Mouse (Mus musculus): ENCODE data around the gene Fstl1.

Fstl1 gene

DNA sequence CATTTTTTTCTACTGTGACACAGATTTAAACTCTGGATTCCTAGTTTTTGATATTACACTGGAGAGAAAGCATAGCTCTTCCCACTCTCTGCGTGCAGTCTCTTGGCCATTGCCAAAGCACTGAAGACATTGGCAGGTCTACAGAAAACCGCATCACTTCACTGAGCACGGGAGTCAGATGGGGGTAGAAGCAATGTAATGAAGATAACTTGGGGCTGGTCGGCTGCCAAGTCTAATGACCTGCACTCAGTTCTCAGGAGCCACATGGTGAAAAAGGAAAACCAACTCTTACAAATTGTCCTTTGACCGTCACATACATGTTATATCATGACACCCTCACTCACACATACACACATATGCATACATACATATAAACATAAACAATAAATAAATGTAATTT, 47.3 kb downstream of the Fstl1 start:
- no peak for DNase-seq (ENCODE audit: low spot score)

DNA sequence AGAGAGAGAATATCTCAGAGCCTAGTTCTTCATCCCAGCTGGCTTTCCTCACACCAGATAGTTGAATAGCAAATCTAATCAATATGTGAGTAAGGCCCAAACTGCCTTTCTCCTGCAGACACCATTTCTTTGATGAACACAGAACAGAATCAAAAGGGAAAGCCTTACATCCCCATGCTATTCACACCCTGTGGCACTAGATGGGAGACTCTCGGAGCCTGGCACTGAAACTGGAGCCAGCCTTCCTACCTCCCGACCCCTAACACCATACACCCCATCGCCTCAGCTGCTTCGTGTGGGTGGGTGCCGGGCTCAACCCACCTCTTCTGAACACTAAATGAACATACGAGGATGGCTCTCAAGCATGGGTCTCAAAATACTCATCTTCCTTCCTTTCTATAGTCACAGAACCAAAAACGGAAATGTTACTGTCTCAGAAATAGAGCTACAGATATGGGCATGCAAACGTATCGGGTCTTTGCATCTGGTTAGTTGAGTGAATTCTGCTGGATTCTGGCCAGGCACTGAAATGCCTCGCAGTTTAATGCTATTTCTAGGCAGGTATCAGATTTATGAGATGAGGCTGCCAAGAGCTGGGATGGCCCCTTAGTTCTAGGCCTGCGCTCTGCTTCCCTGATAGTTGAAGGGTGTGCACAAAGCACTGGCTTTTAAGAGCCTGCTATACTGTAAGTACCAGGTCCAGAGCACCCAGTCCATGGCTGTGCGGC, 48.3 kb downstream of the Fstl1 start:
- no peak for DNase-seq (ENCODE audit: low spot score)

GRCm38 (mm10) chr16:37826286-37826685, 49.6 kb downstream of the Fstl1 start:
- DNase-seq (ENCODE audit: low spot score): no peak

GRCm38 (mm10) chr16:37831041-37831440, 54.4 kb downstream of the Fstl1 start:
- DNase-seq (ENCODE audit: low spot score): no peak

DNA sequence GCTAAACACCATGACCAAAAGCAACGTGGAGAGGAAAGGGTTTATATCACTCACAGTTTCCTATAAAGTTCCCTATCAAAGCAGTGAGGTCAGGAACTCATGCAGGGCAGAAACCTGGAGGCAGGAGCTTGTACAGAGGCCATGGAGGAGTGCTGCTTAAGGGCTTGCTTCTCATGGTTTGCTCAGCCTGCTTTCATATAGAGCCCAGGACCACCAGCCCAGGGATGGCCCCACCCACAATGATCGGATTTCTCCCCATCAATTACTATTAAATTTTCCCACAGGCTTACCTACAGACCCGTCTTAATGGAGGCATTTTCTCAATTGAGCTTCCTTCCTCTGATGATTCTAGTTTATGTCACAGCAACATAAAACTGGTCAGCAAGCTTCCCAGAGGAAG, 60.9 kb downstream of the Fstl1 start:
- DNase-seq (ENCODE audit: low spot score): no peak

- no peak for DNase-seq (ENCODE audit: low spot score)
Measured at GRCm38 (mm10) chr16:37842439-37842838, 65.8 kb downstream of the Fstl1 start.

GRCm38 (mm10) chr16:37843740-37844139, 67.1 kb downstream of the Fstl1 start:
- no peak for DNase-seq (ENCODE audit: low spot score)

DNA sequence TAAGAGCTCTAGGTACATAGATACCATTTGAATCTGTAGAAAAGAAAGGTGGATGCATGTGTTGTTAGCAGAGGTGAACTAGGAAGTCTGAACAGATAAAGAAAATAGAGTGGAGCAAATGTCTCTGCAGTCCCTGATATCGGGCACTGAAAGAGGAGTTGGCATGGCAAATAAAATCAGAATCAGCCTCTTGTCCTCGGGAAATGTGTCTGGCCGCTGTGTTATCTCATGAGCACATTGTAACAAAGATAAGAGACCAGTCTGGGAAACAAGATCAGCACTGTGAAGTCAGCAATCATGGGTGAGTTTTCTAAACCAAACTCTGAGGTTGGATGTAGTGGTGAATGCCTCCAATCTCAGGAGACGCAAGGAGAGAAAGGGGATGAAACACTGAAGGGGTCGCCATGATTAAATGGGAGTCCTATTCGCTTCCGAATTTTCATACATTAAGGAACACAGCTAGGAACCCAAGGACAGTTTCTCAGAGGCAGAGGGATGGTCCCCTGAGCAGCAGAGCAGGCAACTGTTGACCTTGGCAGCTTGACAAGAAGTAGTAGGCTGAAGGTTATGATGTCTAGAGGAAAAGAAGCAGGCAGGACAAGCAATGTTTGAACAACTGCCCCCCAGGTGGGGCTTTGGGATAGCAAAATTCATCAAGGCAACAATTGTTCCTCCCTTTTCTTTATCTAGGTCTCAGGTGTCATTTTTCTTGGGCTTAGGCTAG, 68.7 kb downstream of the Fstl1 start:
- DNase-seq (ENCODE audit: low spot score): no peak

- DNase-seq (ENCODE audit: low spot score): no peak
Measured at GRCm38 (mm10) chr16:37847081-37847480, 70.4 kb downstream of the Fstl1 start.

DNA sequence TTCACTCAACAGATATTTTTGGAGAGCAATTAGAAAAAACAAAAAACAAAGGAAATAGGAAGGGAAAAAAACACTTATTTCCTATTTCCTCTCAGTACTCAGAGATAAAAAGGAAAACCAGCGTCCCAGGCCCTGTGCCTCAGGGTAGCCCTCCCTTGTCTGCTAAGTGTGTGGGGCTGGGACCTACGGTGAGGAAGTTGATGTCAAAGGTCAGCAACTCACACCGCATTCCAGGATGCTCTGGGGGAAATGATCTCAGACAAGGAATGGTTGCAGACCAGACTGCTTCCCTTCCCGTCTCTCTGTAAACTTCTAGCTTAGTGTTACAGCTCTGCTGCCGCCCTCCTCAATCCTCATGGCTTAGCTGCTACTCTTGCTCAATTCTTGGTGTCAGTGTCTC, 74.7 kb downstream of the Fstl1 start:
- DNase-seq (ENCODE audit: low spot score): no peak

DNA sequence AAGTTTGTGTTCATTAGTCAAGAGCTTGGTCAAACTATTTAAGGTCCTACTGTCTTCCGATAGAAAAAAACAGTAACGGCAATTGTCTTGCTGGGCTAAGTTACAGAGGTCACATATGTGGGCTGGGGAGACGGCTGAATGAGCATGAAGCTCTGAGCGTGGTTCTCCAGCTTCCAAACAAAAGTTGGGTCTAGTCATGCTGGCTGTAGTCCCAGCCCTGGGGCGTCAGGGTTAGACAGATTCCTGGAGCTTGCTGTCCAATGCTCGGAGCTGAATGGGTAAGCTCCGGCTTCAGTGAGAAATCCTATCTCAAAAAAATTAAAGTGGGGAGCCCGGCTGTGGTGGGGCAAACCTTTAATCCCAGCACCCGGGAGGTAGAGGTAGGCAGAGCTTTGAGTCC, 76.6 kb downstream of the Fstl1 start:
- no peak for DNase-seq (ENCODE audit: low spot score)

GRCm38 (mm10) chr16:37854054-37854453, 77.4 kb downstream of the Fstl1 start:
- no peak for DNase-seq (ENCODE audit: low spot score)

GRCm38 (mm10) chr16:37854593-37854992, 77.9 kb downstream of the Fstl1 start:
- DNase-seq (ENCODE audit: low spot score): no peak

- no peak for DNase-seq (ENCODE audit: low spot score)
Measured at GRCm38 (mm10) chr16:37855583-37855982, 78.9 kb downstream of the Fstl1 start.

DNA sequence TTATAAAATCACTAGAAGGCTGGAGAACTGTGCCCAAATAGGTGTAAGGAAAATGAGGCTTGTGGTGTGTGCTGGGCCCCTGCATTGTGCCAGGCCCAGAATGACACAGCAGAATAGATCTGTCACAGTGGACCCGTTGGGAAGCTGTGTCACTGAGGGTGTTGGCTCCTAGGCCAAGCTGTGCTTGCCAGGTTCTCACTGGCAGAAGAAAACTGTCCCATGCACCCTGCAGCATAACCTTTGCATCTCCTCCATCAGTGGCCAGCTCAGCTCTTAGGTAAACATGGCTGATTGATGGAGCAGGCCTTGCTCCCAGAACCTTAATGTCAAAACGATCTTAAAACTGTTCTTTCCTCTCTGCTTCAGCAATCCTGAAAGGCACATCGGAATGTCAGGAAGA, 79.7 kb downstream of the Fstl1 start:
- no peak for DNase-seq (ENCODE audit: low spot score)

GRCm38 (mm10) chr16:37857495-37857894, 80.8 kb downstream of the Fstl1 start:
- no peak for DNase-seq (ENCODE audit: low spot score)

GRCm38 (mm10) chr16:37860213-37860612, 83.5 kb downstream of the Fstl1 start:
- no peak for DNase-seq (ENCODE audit: low spot score)

GRCm38 (mm10) chr16:37861029-37861428, 84.4 kb downstream of the Fstl1 start, which contains the start of gene Gm36028:
Gene Gm36028 (minus strand): TSS chr16:37861146.
- DNase-seq (ENCODE audit: low spot score): no peak

- DNase-seq (ENCODE audit: low spot score): no peak
Measured at GRCm38 (mm10) chr16:37863876-37864275, 87.2 kb downstream of the Fstl1 start.

DNA sequence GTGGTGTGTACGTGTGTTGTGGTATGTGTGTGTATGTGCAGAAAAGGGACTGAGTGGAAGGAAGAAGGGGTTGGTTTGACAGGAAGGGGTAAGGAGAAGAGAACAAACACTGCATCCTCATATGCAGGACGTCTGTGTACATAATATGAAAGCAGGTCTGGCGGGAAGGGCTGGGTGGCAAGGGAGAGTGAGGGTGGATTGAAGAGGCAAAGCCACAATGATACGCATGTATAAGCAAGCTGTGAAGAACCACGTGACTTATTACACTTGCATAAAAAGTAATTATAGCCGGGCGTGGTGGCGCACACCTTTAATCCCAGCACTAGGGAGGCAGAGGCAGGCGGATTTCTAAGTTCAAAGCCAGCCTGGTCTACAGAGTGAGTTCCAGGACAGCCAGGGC, 89.2 kb downstream of the Fstl1 start:
- DNase-seq (ENCODE audit: low spot score): no peak

GRCm38 (mm10) chr16:37867791-37868505, 91.3 kb downstream of the Fstl1 start, which contains the start of gene Lrrc58:
Gene Lrrc58 (plus strand): TSS chr16:37868389.
- DNase-seq (ENCODE audit: low spot score): peak; percentile 85

GRCm38 (mm10) chr16:37868506-37869469, 92.1 kb downstream of the Fstl1 start:
- peak; percentile 20 for DNase-seq (ENCODE audit: low spot score)
